In the genomic region with DNA sequence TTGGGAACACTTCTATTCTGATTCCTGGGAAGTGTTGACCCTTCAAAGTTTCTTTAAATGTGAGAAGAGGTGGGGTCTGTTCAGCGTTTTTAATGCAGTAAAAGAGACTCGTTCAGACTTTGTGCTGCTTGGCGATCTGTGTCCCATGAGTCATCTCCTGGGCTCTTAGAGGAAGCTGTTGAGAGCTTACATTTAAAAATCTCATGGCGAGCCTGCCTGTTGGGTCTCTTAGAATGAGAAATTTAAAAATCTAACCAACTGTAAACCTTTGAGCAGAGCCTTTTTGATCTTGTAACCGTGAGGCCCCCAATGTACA, we compare ENCODE assay signal across 13 mouse cellular contexts. TPM values are rescaled to one million over a fixed set of nuclear protein-coding genes. Genes with fewer than 3 reads are reported as not detected.
DNase-seq lines count a peak whose midpoint lies in the region; ATAC-seq and TF ChIP-seq lines count a peak whose summit lies in the region.
"Had no signal": no experiment of that assay in that cellular context is flagged by ENCODE, and none has a peak within 500 bp of the region (broad histone marks: within the 10 kb centered on the region; RNA-seq: fewer than 3 reads in every experiment).

No protein-coding gene starts in this region.

- 38% methylated on average over 5 of the region's 5 CpGs for WGBS in heart, embryonic 16.5 days
- WGBS in limb, embryonic 13.5 days = 16% methylated on average over 5 of the region's 5 CpGs

- intact Hi-C loops in heart, postnatal 14 days (cut with DNase I) = no loop called here

- peaks cover 12% of the 10 kb centered on the region for H3K36me3 ChIP-seq in heart, embryonic 16.5 days (ENCODE audit: control insufficient read depth, insufficient read depth)
- peaks cover 26% of the 10 kb centered on the region for H3K36me3 ChIP-seq in limb, embryonic 13.5 days
- H3K36me3 ChIP-seq: hindbrain, embryonic 10.5 days had no signal

- TF ChIP-seq POLR2A in cortical plate, adult 2 months (IDR thresholded peaks at IDR 0.05; ENCODE audit: extremely low read depth, insufficient read depth, low read length) = no peak

- H3K9me3 ChIP-seq in heart, embryonic 16.5 days (replicated peaks; ENCODE audit: control insufficient read depth, low read length) = no peaks in the 10 kb centered on the region
- no peaks in the 10 kb centered on the region for H3K9me3 ChIP-seq in limb, embryonic 13.5 days
- H3K9me3 ChIP-seq: hindbrain, embryonic 10.5 days had no signal

- ATAC-seq in heart, embryonic 16.5 days (replicated peaks; ENCODE audit: extremely low read depth, insufficient read depth, low FRiP score) = no peak
- ATAC-seq in limb, embryonic 13.5 days (ENCODE audit: low FRiP score, low read depth) = peak; percentile 25; the same call in 1 of the 2 replicates
- no peak for ATAC-seq in CD4-positive, CD25-positive, alpha-beta regulatory T cell, adult 4 months

- peaks cover 45% of the 10 kb centered on the region for H3K4me1 ChIP-seq in heart, embryonic 16.5 days (ENCODE audit: control insufficient read depth, insufficient read depth, low read length)
- H3K4me1 ChIP-seq in cortical plate, adult 2 months (ENCODE audit: control insufficient read depth, insufficient read depth, low read length) = peaks cover 3% of the 10 kb centered on the region
- peaks cover 39% of the 10 kb centered on the region for H3K4me1 ChIP-seq in limb, embryonic 13.5 days

- no peak overlapping the region for H3K4me3 ChIP-seq in heart, embryonic 16.5 days (ENCODE audit: low read length)
- no peak overlapping the region for H3K4me3 ChIP-seq in cortical plate, adult 2 months (ENCODE audit: insufficient read depth, low read length)
- no peak overlapping the region for H3K4me3 ChIP-seq in limb, embryonic 13.5 days
- H3K4me3 ChIP-seq: hindbrain, embryonic 10.5 days had no signal

- H3K27ac ChIP-seq in heart, embryonic 16.5 days (ENCODE audit: low read length) = peak overlapping the region; percentile 76
- H3K27ac ChIP-seq in cortical plate, adult 2 months (ENCODE audit: insufficient read depth, low read length) = peak overlapping the region; percentile 70; the same call in 1 of the 2 replicates
- peak overlapping the region; percentile 80; the same call in 1 of the 2 replicates for H3K27ac ChIP-seq in limb, embryonic 13.5 days

- H3K9ac ChIP-seq in heart, embryonic 16.5 days (ENCODE audit: low read length) = no peak overlapping the region
- H3K9ac ChIP-seq in limb, embryonic 13.5 days = no peak overlapping the region

- H3K4me2 ChIP-seq in heart, embryonic 16.5 days (ENCODE audit: low read depth, low read length) = 0 out of 2 replicates have a peak overlapping the region, but pooled peaks have one; percentile 4
- peak overlapping the region; percentile 30; the same call in 1 of the 2 replicates for H3K4me2 ChIP-seq in limb, embryonic 13.5 days (replicated peaks)

- DNase-seq in heart, postnatal 14 days = no peak
- DNase-seq in 3T3-L1 (ENCODE audit: low read depth, low spot score) = peak; percentile 83
- no peak for DNase-seq in urinary bladder, adult 2 months (ENCODE audit: low spot score)
- DNase-seq in spleen, postnatal 4 days (ENCODE audit: low spot score in 2 of 2) = no peak
- DNase-seq: adrenal gland, adult 2 months; cerebellum, adult 2 months; layer of hippocampus, postnatal 36 days; thymus, postnatal 25 days had no signal

- TF ChIP-seq CTCF in cortical plate, adult 2 months (IDR thresholded peaks at IDR 0.05; ENCODE audit: extremely low read depth, insufficient read depth, low read length) = no peak

- H3K27me3 ChIP-seq in heart, embryonic 16.5 days (ENCODE audit: control insufficient read depth, insufficient read depth, low read length) = no peaks in the 10 kb centered on the region
- no peaks in the 10 kb centered on the region for H3K27me3 ChIP-seq in limb, embryonic 13.5 days

RNA-seq across cellular contexts. Expression of gene Umps, which starts 43.9 kb away (rescaled TPM):
- 29.4 and 30.7 TPM in 2 replicates for polyA plus RNA-seq in heart, embryonic 16.5 days (2015; fragmentation: Nextera tagmentation; extraction: Ambion mirVana)
- total RNA-seq in heart, postnatal 14 days (2021) = 1 to 10 TPM; 9.2 TPM
- polyA plus RNA-seq in cortical plate, adult 2 months (2012; rRNA removed) = 11.5 and 11.9 TPM in 2 replicates
- polyA plus RNA-seq in limb, embryonic 13.5 days (2015; fragmentation: Nextera tagmentation; extraction: Ambion mirVana) = 57.8 and 58.2 TPM in 2 replicates
- polyA plus RNA-seq in CD4-positive, CD25-positive, alpha-beta regulatory T cell, adult 4 months (2017; shearing (Covaris generic)) = 10 to 100 TPM; 29.8 to 35.1 TPM
- 10.7 and 10.9 TPM in 2 replicates for polyA plus RNA-seq in urinary bladder, adult 2 months (2012; rRNA removed)
